Mouse (Mus musculus) limb, embryonic 12.5 days (tissue): Measurements from ENCODE around the gene 9030612E09Rik. TPM values are rescaled to one million over a fixed set of nuclear protein-coding genes. Genes with fewer than 3 reads are reported as not detected.

Experiments used
- ATAC-seq: fragments of 200-750 bp; cut with Nextera tagmentation; 2 replicates; pipeline ENCODE4 v1.8.0; 2017; ENCODE audit warnings: low read depth, moderate TSS enrichment; ENCODE audit not compliant: insufficient number of reproducible peaks, insufficient read depth, low FRiP score, low TSS enrichment
- H3K27ac ChIP-seq: fragments of 300-500 bp; sonication (generic); 2 replicates; pipeline ENCODE4 v1.5.1; 2016; ENCODE audit warnings: mild to moderate bottlenecking, moderate library complexity
- H3K27me3 ChIP-seq: fragments of 300-500 bp; sonication (generic); 2 replicates; pipeline ENCODE4 v1.6.1; 2016; ENCODE audit warnings: mild to moderate bottlenecking, moderate library complexity
- H3K36me3 ChIP-seq: fragments of 300-500 bp; sonication (generic); 2 replicates; pipeline ENCODE4 v1.6.1; 2016; ENCODE audit warnings: mild to moderate bottlenecking, moderate library complexity
- H3K4me1 ChIP-seq: fragments of 300-500 bp; sonication (generic); replicated peaks from 2 replicates; pipeline ENCODE4 v1.6.1; 2016
- H3K4me2 ChIP-seq: fragments of 300-500 bp; sonication (generic); 2 replicates; pipeline ENCODE4 v1.6.1; 2016; ENCODE audit warnings: mild to moderate bottlenecking, moderate library complexity
- H3K4me3 ChIP-seq: fragments of 300-500 bp; sonication (generic); replicated peaks from 2 replicates; pipeline ENCODE4 v1.5.1; 2016; ENCODE audit warnings: mild to moderate bottlenecking
- H3K9ac ChIP-seq: fragments of 300-500 bp; sonication (generic); replicated peaks from 2 replicates; pipeline ENCODE4 v1.6.1; 2016; ENCODE audit warnings: mild to moderate bottlenecking, moderate library complexity
- H3K9me3 ChIP-seq: fragments of 300-500 bp; sonication (generic); 2 replicates; pipeline ENCODE4 v1.6.1; 2016; ENCODE audit warnings: mild to moderate bottlenecking, moderate library complexity
- WGBS: fragments of 180-500 bp; shearing (Covaris S2); methylation state at CpG from one replicate; pipeline ENCODE4 v1.1.7; 2016; 5-methylcytosine and 5-hydroxymethylcytosine counted together
- polyA plus RNA-seq: library from polyadenylated mRNA; unstranded; fragments of >200 nt; fragmentation: Nextera tagmentation; extraction: Ambion mirVana; gene quantifications from 2 replicates; pipeline ENCODE4 v1.2.1, GENCODE M21; 2016

9030612E09Rik gene
- 0.81 and 0.83 TPM in 2 replicates for polyA plus RNA-seq

DNA sequence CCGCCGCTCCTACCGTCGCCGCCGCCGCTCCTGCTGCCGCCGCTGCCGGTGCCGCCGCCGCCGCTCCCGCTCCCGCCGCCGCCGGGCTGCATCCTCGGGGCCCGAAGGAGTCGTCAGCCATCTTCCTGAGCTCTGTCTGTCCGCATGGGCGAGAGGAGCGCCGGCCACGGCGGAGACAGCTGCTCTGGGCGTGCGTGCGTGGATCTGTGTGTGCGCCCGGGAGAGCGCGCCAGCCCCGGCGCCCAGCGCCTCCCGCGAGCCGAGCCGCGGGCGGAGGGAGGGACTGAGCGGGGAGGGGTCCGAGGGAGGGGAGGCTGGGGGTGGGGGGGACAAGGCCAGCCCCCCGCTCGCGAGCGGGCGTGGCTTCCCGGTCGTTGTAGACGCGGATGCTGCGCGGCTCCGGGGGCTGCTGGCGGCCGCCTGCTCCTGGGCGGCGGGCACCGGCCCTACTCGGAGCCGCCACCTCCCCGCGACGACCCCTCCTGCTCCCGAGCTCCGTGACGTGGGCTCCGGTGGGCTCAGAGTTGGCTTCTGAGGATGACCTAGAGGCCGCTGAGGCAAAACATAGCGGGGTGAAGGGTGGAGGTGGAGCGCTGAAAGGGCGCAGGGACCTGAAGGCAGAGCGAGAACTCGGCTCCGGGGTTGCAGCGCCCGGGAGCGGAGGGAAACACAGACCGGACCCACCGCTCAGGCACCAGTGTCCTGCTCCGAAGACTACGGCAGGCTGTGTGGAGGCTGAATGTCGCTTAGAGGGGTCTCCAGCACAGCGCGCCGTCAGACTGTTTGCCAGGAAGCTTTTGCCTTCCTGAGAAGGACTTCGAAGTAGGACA lies at the start of gene 9030612E09Rik, which contains the start of gene Sobp:
Gene 9030612E09Rik (plus strand): TSS at position 379 of the 830 bp plus-strand sequence.
Gene Sobp (minus strand): TSS at position 205 of the 830 bp plus-strand sequence.
- peak; percentile 64 for ATAC-seq
- H3K4me1 ChIP-seq: peaks cover 23% of the 10 kb centered on the region
- under 1% methylated on average over 63 of the region's 91 CpGs for WGBS
- H3K4me2 ChIP-seq: peak within 1 kb of the TSS; percentile 80
- H3K4me3 ChIP-seq: peak within 1 kb of the TSS; percentile 87
- H3K27me3 ChIP-seq: peaks cover 29% of the 10 kb centered on the region
- H3K27ac ChIP-seq: peak within 1 kb of the TSS; percentile 84
- no peaks in the 10 kb centered on the region for H3K9me3 ChIP-seq
- no peaks in the 10 kb centered on the region for H3K36me3 ChIP-seq
- peak within 1 kb of the TSS; percentile 89 for H3K9ac ChIP-seq

- Histone ChIP-seq H3K27ac (no peak overlapping the region), H3K4me3 (no peak overlapping the region), H3K36me3 (peaks cover 8% of the 10 kb centered on the region; the same call in 1 of the 2 replicates), H3K4me2 (no peak overlapping the region), H3K27me3 (no peaks in the 10 kb centered on the region), H3K9me3 (no peaks in the 10 kb centered on the region), H3K9ac (no peak overlapping the region), H3K4me1 (peaks cover 33% of the 10 kb centered on the region)
- WGBS: 73% methylated on average over 3 of the region's 3 CpGs
- ATAC-seq: no peak
These were observed 45.8 kb upstream of the 9030612E09Rik start for GRCm38 (mm10) chr10:43128750-43129149.

DNA sequence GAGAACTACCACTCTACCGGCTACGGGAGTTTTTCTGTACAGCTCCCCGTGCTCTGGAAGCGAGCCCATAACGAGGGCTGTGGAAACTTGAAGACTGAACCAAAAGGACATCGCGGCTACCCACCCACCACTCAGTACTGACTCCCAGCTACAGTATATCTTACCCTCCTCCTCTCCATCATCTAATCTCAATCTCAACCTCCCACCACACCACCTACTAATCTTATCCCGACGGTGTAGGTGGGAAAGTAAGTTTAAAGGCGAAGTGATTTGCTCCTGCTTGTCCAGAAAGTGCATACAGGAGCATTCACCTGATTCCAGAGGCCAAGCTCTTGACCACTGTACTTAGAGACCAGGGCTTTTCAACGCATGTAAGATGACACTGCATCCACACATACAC lies 40.5 kb upstream of the 9030612E09Rik start:
- Histone ChIP-seq H3K36me3 (peaks cover 6% of the 10 kb centered on the region; the same call in 1 of the 2 replicates), H3K9ac (no peak overlapping the region), H3K4me1 (no peaks in the 10 kb centered on the region), H3K27ac (no peak overlapping the region), H3K27me3 (no peaks in the 10 kb centered on the region), H3K4me2 (no peak overlapping the region), H3K9me3 (no peaks in the 10 kb centered on the region), H3K4me3 (no peak overlapping the region)
- no peak for ATAC-seq
- 87% methylated on average over 11 of the region's 11 CpGs for WGBS

- WGBS: 90% methylated on average over 9 of the region's 9 CpGs
- no peaks in the 10 kb centered on the region for H3K9me3 ChIP-seq
- no peaks in the 10 kb centered on the region for H3K4me1 ChIP-seq
- ATAC-seq: no peak
- no peak overlapping the region for H3K4me3 ChIP-seq
- no peaks in the 10 kb centered on the region for H3K27me3 ChIP-seq
- no peak overlapping the region for H3K4me2 ChIP-seq
- no peak overlapping the region for H3K9ac ChIP-seq
- H3K27ac ChIP-seq: no peak overlapping the region
- H3K36me3 ChIP-seq: no peaks in the 10 kb centered on the region; the same call in 1 of the 2 replicates
These were observed 31.3 kb upstream of the 9030612E09Rik start for GRCm38 (mm10) chr10:43143173-43143572.

GRCm38 (mm10) chr10:43148456-43148855 lies 26.0 kb upstream of the 9030612E09Rik start:
- Histone ChIP-seq H3K4me1 (no peaks in the 10 kb centered on the region), H3K27ac (no peak overlapping the region), H3K9ac (no peak overlapping the region), H3K4me3 (no peak overlapping the region), H3K27me3 (no peaks in the 10 kb centered on the region), H3K4me2 (no peak overlapping the region), H3K9me3 (no peaks in the 10 kb centered on the region), H3K36me3 (no peaks in the 10 kb centered on the region; the same call in 1 of the 2 replicates)
- 87% methylated on average over 11 of the region's 11 CpGs for WGBS
- ATAC-seq: no peak

DNA sequence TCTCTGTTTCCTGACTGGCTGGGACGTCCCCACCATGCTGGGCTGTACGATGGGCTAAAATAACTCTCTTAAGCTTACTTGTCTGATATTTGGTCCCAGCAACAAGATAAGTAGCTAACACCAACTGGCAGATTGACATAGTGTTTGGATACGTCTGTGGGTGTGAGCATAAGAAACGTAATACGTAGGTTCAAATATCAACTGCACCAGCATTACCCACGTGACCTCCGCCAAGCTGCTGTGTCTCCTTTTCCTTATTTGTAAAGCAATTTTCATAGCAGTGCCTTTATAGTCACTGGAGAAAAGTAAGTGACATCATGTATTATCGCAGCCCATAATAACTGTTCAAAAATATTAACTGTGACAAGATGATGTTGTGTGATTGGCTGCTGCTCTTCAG lies 21.9 kb upstream of the 9030612E09Rik start:
- Histone ChIP-seq H3K9me3 (no peaks in the 10 kb centered on the region), H3K27me3 (no peaks in the 10 kb centered on the region), H3K4me2 (no peak overlapping the region), H3K27ac (no peak overlapping the region), H3K4me1 (peaks cover 21% of the 10 kb centered on the region), H3K36me3 (no peaks in the 10 kb centered on the region; the same call in none of the 2 replicates), H3K9ac (no peak overlapping the region), H3K4me3 (no peak overlapping the region)
- 91% methylated on average over 8 of the region's 8 CpGs for WGBS
- no peak for ATAC-seq

DNA sequence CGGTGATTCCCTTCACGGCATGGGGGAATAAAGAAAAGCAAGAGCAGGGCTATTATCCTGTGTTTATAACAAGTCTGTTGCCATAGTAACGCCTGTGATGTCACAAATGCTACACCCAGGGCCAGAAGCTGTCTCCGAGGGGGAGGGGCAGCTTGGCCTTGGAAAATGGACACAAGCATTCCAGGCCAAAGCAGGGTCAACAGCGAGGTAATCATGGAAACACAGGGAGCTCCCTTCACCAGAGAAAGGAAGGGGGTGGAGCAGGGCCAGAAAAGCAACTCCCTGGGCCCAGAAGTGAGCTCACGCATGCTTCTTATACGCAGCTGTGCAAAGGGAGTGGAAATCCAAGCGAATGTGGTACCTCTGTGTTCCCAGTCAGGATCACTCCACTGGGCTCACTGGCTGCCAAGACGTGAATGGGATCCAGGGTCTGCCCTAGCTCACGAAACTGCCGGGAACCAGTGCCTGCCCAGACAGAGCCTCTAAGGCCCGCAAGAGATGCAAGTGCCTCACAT lies 19.4 kb upstream of the 9030612E09Rik start:
- peak; percentile 71; the same call in 1 of the 2 replicates for ATAC-seq
- Histone ChIP-seq H3K27me3 (no peaks in the 10 kb centered on the region), H3K4me2 (0 out of 2 replicates have a peak overlapping the region, but pooled peaks have one; percentile 1), H3K27ac (peak overlapping the region; percentile 62; the same call in 1 of the 2 replicates), H3K36me3 (peaks cover 10% of the 10 kb centered on the region), H3K9me3 (no peaks in the 10 kb centered on the region), H3K4me1 (peaks cover 21% of the 10 kb centered on the region), H3K9ac (0 out of 2 replicates have a peak overlapping the region, but pooled peaks have one; percentile 8), H3K4me3 (no peak overlapping the region)
- 26% methylated on average over 12 of the region's 12 CpGs for WGBS

GRCm38 (mm10) chr10:43158917-43159316 lies 15.6 kb upstream of the 9030612E09Rik start:
- Histone ChIP-seq H3K27ac (no peak overlapping the region), H3K27me3 (no peaks in the 10 kb centered on the region), H3K4me3 (no peak overlapping the region), H3K4me2 (no peak overlapping the region), H3K9me3 (peaks cover 7% of the 10 kb centered on the region; the same call in 1 of the 2 replicates), H3K4me1 (peaks cover 17% of the 10 kb centered on the region), H3K9ac (no peak overlapping the region), H3K36me3 (peaks cover 10% of the 10 kb centered on the region)
- 90% methylated on average over 5 of the region's 5 CpGs for WGBS
- no peak for ATAC-seq

GRCm38 (mm10) chr10:43159333-43159732 lies 15.2 kb upstream of the 9030612E09Rik start:
- Histone ChIP-seq H3K4me2 (no peak overlapping the region), H3K27ac (no peak overlapping the region), H3K9me3 (peaks cover 7% of the 10 kb centered on the region; the same call in 1 of the 2 replicates), H3K27me3 (no peaks in the 10 kb centered on the region), H3K9ac (no peak overlapping the region), H3K4me3 (no peak overlapping the region), H3K36me3 (peaks cover 10% of the 10 kb centered on the region), H3K4me1 (peaks cover 13% of the 10 kb centered on the region)
- 84% methylated on average over 5 of the region's 5 CpGs for WGBS
- ATAC-seq: no peak

GRCm38 (mm10) chr10:43162318-43162717 lies 12.2 kb upstream of the 9030612E09Rik start:
- no peak overlapping the region for H3K9ac ChIP-seq
- H3K4me3 ChIP-seq: no peak overlapping the region
- H3K27me3 ChIP-seq: no peaks in the 10 kb centered on the region
- H3K4me2 ChIP-seq: no peak overlapping the region
- no peak overlapping the region for H3K27ac ChIP-seq
- ATAC-seq: no peak
- H3K4me1 ChIP-seq: peaks cover 2% of the 10 kb centered on the region
- H3K9me3 ChIP-seq: peaks cover 7% of the 10 kb centered on the region; the same call in 1 of the 2 replicates
- 70% methylated on average over 12 of the region's 12 CpGs for WGBS
- H3K36me3 ChIP-seq: peaks cover 10% of the 10 kb centered on the region

DNA sequence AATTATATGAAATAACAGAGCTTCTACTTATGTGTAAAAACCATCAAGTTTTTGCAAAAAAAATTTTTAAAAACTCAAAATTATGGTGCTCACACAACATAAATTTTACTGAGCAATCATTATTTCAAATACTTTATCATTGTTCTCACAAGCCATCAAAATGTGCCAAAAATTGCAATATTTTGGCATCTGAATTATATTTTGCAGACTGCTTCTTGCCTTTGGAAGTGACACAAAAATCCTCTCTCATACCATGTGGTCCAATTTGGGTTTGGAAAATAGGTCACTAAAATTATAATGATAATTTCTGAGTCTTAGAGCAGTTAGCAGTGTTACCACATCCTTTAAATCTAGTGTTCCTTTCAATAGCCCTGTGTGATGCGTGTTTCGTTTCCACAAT lies 10.1 kb upstream of the 9030612E09Rik start:
- Histone ChIP-seq H3K27ac (no peak overlapping the region), H3K36me3 (peaks cover 3% of the 10 kb centered on the region; the same call in 1 of the 2 replicates), H3K9me3 (peaks cover 7% of the 10 kb centered on the region; the same call in 1 of the 2 replicates), H3K4me3 (no peak overlapping the region), H3K4me2 (no peak overlapping the region), H3K9ac (no peak overlapping the region), H3K27me3 (0 out of 2 replicates have a peak, but pooled peaks cover 7% of the 10 kb centered on the region), H3K4me1 (peaks cover 19% of the 10 kb centered on the region)
- ATAC-seq: no peak
- 93% methylated on average over 2 of the region's 2 CpGs for WGBS
